16 mouse cellular contexts compared by ENCODE assay signal in the genomic region with DNA sequence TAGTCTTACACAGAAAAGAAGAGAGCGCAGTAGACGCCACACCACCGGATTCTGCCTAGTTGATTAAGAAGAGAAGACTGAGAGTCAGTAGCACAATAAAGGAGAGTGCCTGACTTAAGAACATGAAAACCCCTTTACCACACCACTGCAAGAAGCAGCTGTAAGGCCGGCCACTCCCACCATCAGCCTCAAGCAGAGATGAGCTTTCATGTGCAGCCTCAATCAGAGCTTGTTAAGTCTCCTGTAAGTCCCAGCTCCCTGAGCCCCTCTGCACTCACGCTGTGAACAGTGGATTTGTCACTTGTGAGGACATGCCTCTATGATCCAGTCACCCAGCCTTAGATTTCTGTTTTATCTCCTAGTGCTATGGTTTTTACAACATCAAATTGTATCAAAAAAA.
"Had no signal": no experiment of that assay in that cellular context is flagged by ENCODE, and none has a peak within 500 bp of the region (broad histone marks: within the 10 kb centered on the region; RNA-seq: fewer than 3 reads in every experiment).

No protein-coding gene starts in this region.

- H3K27ac ChIP-seq: liver, embryonic 13.5 days; liver, embryonic 15.5 days; lung, embryonic 15.5 days; macrophage; midbrain, embryonic 12.5 days; neural tube, embryonic 12.5 days; stomach, embryonic 15.5 days had no signal

- H3K36me3 ChIP-seq: liver, embryonic 13.5 days; liver, embryonic 15.5 days; lung, embryonic 15.5 days; midbrain, embryonic 12.5 days; neural tube, embryonic 12.5 days; stomach, embryonic 15.5 days had no signal

- H3K27me3 ChIP-seq: liver, embryonic 13.5 days; liver, embryonic 15.5 days; lung, embryonic 15.5 days; midbrain, embryonic 12.5 days; neural tube, embryonic 12.5 days; stomach, embryonic 15.5 days had no signal

- H3K4me1 ChIP-seq: liver, embryonic 13.5 days; liver, embryonic 15.5 days had no signal

- DNase-seq: liver, embryonic 13.5 days; liver, postnatal 0 days; lung, adult 2 months; lung, postnatal 14 days; lung, postnatal 36 days; midbrain, embryonic 14.5 days; right cerebral cortex, postnatal 14 days; thymus, adult 18-20 months; thymus, postnatal 36 days had no signal

- H3K9me3 ChIP-seq: liver, embryonic 13.5 days; liver, embryonic 15.5 days; lung, embryonic 15.5 days; megakaryocyte, embryonic 14.5 days; midbrain, embryonic 12.5 days; neural tube, embryonic 12.5 days; stomach, embryonic 15.5 days had no signal

- H3K4me3 ChIP-seq: liver, embryonic 13.5 days; liver, embryonic 15.5 days; lung, embryonic 15.5 days; megakaryocyte, embryonic 14.5 days; midbrain, embryonic 12.5 days; neural tube, embryonic 12.5 days; stomach, embryonic 15.5 days had no signal
